Mouse (Mus musculus) bone marrow, adult 2 months (tissue): ENCODE measurements around the gene Pex13.

Experiments
- CTCF ChIP-seq: fragments of 200-500 bp; IDR thresholded peaks from 2 replicates; pipeline ENCODE4 v1.5.1; 2011; ENCODE audit warnings: low read length, control low read depth; ENCODE audit not compliant: control insufficient read depth, insufficient read depth
- POLR2A ChIP-seq: fragments of 200-500 bp; IDR thresholded peaks from 2 replicates; pipeline ENCODE4 v1.6.1; 2011; ENCODE audit warnings: low read depth, mild to moderate bottlenecking, control low read depth, low read length, borderline replicate concordance; ENCODE audit not compliant: control insufficient read depth

DNA sequence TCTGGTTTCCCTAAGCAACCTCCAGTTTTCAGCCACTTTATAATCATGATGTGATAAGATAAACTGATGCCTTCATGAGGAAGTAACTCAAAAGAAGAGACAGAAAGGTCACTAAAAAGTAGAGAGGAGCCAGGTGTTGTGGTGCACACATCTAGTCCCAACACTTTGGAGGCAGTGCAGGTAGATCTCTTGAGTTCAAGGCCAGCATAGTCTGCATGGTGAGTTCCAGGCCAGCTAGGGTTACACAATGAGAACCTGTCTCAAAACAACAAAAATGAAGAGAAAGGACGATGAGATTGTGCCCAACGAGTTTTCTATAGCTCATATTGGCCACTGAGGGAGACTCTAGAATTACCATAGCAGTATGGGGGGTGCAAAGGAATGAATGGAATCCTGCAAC lies 32.8 kb upstream of the Pex13 start:
- no peak for TF ChIP-seq POLR2A
- TF ChIP-seq CTCF: no peak
